Mouse (Mus musculus) limb, embryonic 14.5 days (tissue): ENCODE data around the gene Rps3. TPM values are rescaled to one million over a fixed set of nuclear protein-coding genes. Genes with fewer than 3 reads are reported as not detected.
A peak's percentile ranks its signal among the peaks of the same experiment; 100 is the strongest.

Experiments used
- ATAC-seq: fragments of 200-750 bp; cut with Nextera tagmentation; 2 replicates; pipeline ENCODE4 v1.8.0; 2017; ENCODE audit warnings: low read depth, moderate number of reproducible peaks, moderate TSS enrichment; ENCODE audit not compliant: low FRiP score
- DNase-seq: peaks from one replicate; pipeline ENCODE4 v3.0.0-alpha.2; 2015; ENCODE audit warnings: low spot score
- H3K27ac ChIP-seq: fragments of 300-500 bp; sonication (generic); replicated peaks from 2 replicates; pipeline ENCODE4 v1.5.1; 2014; ENCODE audit warnings: low read depth, mild to moderate bottlenecking, low read length, moderate library complexity, mixed read lengths
- H3K27me3 ChIP-seq: fragments of 300-500 bp; sonication (generic); 2 replicates; pipeline ENCODE4 v1.6.1; 2014; ENCODE audit warnings: low read length, mixed read lengths; ENCODE audit not compliant: control insufficient read depth, insufficient read depth
- H3K36me3 ChIP-seq: fragments of 300-500 bp; sonication (generic); 2 replicates; pipeline ENCODE4 v1.6.1; 2014; ENCODE audit warnings: mild to moderate bottlenecking, low read length, moderate library complexity, mixed read lengths; ENCODE audit not compliant: control insufficient read depth, insufficient read depth
- H3K4me1 ChIP-seq: fragments of 300-500 bp; sonication (generic); 2 replicates; pipeline ENCODE4 v1.6.1; 2014; ENCODE audit warnings: antibody characterized with exemption, low read length, mixed read lengths; ENCODE audit not compliant: control insufficient read depth, insufficient read depth
- H3K4me2 ChIP-seq: fragments of 300-500 bp; sonication (generic); replicated peaks from 2 replicates; pipeline ENCODE4 v1.6.1; 2014; ENCODE audit warnings: low read depth, mild to moderate bottlenecking, low read length, moderate library complexity; ENCODE audit not compliant: severe bottlenecking
- H3K4me3 ChIP-seq: fragments of 300-500 bp; sonication (generic); replicated peaks from 2 replicates; pipeline ENCODE4 v1.5.1; 2014; ENCODE audit warnings: low read length
- H3K9ac ChIP-seq: fragments of 300-500 bp; sonication (generic); 2 replicates; pipeline ENCODE4 v1.6.1; 2014; ENCODE audit warnings: mild to moderate bottlenecking, low read depth, low read length, moderate library complexity; ENCODE audit not compliant: severe bottlenecking
- H3K9me3 ChIP-seq: fragments of 300-500 bp; sonication (generic); 2 replicates; pipeline ENCODE4 v1.6.1; 2016; ENCODE audit warnings: low read length; ENCODE audit not compliant: control insufficient read depth
- POLR2A ChIP-seq: fragments of 200-500 bp; IDR thresholded peaks from 2 replicates; pipeline ENCODE4 v1.8.0; 2012; ENCODE audit warnings: inconsistent platforms, mild to moderate bottlenecking, moderate library complexity, borderline replicate concordance; ENCODE audit not compliant: insufficient read depth, insufficient read length; ENCODE audit errors: extremely low read depth
- WGBS: fragments of 180-500 bp; shearing (Covaris S2); extraction: QIAGEN DNeasy Blood & Tissue Kit; methylation state at CpG from one replicate; pipeline ENCODE4 v1.1.7; 2014; 5-methylcytosine and 5-hydroxymethylcytosine counted together
- polyA plus RNA-seq, 2 experiments: library from polyadenylated mRNA; depleted of rRNA in 1 of 2; stranded (reverse) in 1 of 2; unstranded in 1 of 2; fragments of >200 nt; fragmentation: Nextera tagmentation in 1 of 2; extraction: Ambion mirVana in 1 of 2; gene quantifications; 2 replicates each; pipeline versions ENCODE4 v1.2.1 to v1.2.3; 2012 to 2014

Rps3 gene
- polyA plus RNA-seq (2012; rRNA removed) (1,060 and 1,221 TPM in 2 replicates), polyA plus RNA-seq (2014; fragmentation: Nextera tagmentation; extraction: Ambion mirVana) (903 and 945 TPM in 2 replicates)

GRCm38 (mm10) chr7:99483271-99483923 is at the start of gene Rps3:
Rps3 (minus strand) TSS chr7:99483738.
- Histone ChIP-seq H3K4me3 (peak within 1 kb of the TSS; percentile 89), H3K27me3 (no peaks in the 10 kb centered on the region), H3K9me3 (no peaks in the 10 kb centered on the region), H3K9ac (peak within 1 kb of the TSS; percentile 95), H3K36me3 (peaks cover 40% of the 10 kb centered on the region), H3K4me2 (peak within 1 kb of the TSS; percentile 75), H3K27ac (peak within 1 kb of the TSS; percentile 84), H3K4me1 (peaks cover 16% of the 10 kb centered on the region)
- DNase-seq (peak; percentile 98), ATAC-seq (peak; percentile 97)
- TF ChIP-seq POLR2A = peak; percentile 97; the same call in 1 of the 2 replicates
- WGBS = under 1% methylated on average over 40 of the region's 45 CpGs

GRCm38 (mm10) chr7:99532526-99532925 is 49.0 kb upstream of the Rps3 start:
- no peak for ATAC-seq
- H3K27me3 ChIP-seq = no peaks in the 10 kb centered on the region
- TF ChIP-seq POLR2A = no peak
- no peak for DNase-seq
- no peak overlapping the region for H3K4me3 ChIP-seq
- peaks cover 4% of the 10 kb centered on the region; the same call in 1 of the 2 replicates for H3K4me1 ChIP-seq
- no peaks in the 10 kb centered on the region for H3K36me3 ChIP-seq
- H3K9me3 ChIP-seq = no peaks in the 10 kb centered on the region
- no peak overlapping the region for H3K4me2 ChIP-seq
- no peak overlapping the region for H3K27ac ChIP-seq
- 83% methylated on average over 4 of the region's 4 CpGs for WGBS
- H3K9ac ChIP-seq = no peak overlapping the region

GRCm38 (mm10) chr7:99531408-99531970 is 48.0 kb upstream of the Rps3 start:
- H3K4me2 ChIP-seq = no peak overlapping the region
- ATAC-seq (no peak), DNase-seq (no peak)
- no peaks in the 10 kb centered on the region for H3K36me3 ChIP-seq
- no peak overlapping the region for H3K27ac ChIP-seq
- H3K4me3 ChIP-seq = no peak overlapping the region
- H3K9me3 ChIP-seq = no peaks in the 10 kb centered on the region
- no peaks in the 10 kb centered on the region for H3K27me3 ChIP-seq
- WGBS = 75% methylated on average over 3 of the region's 3 CpGs
- no peak for TF ChIP-seq POLR2A
- H3K9ac ChIP-seq = no peak overlapping the region
- H3K4me1 ChIP-seq = peaks cover 4% of the 10 kb centered on the region; the same call in 1 of the 2 replicates

GRCm38 (mm10) chr7:99529410-99529809 is 45.9 kb upstream of the Rps3 start:
- Histone ChIP-seq H3K4me2 (no peak overlapping the region), H3K27me3 (no peaks in the 10 kb centered on the region), H3K9me3 (no peaks in the 10 kb centered on the region), H3K27ac (no peak overlapping the region), H3K9ac (no peak overlapping the region), H3K4me1 (no peaks in the 10 kb centered on the region), H3K36me3 (no peaks in the 10 kb centered on the region), H3K4me3 (no peak overlapping the region)
- ATAC-seq (no peak), DNase-seq (no peak)
- WGBS = 46% methylated on average over 5 of the region's 5 CpGs
- no peak for TF ChIP-seq POLR2A

- TF ChIP-seq POLR2A = no peak
Observed at GRCm38 (mm10) chr7:99528547-99528946, 45.0 kb upstream of the Rps3 start.

More at GRCm38 (mm10) chr7:99528547-99528946, 45.0 kb upstream of the Rps3 start:
- DNase-seq (no peak), ATAC-seq (no peak)
- no peak overlapping the region for H3K27ac ChIP-seq
- no peak overlapping the region for H3K4me2 ChIP-seq
- H3K27me3 ChIP-seq = no peaks in the 10 kb centered on the region
- no peak overlapping the region for H3K4me3 ChIP-seq
- H3K9ac ChIP-seq = no peak overlapping the region
- H3K9me3 ChIP-seq = no peaks in the 10 kb centered on the region
- H3K4me1 ChIP-seq = no peaks in the 10 kb centered on the region
- 17% methylated on average over 2 of the region's 2 CpGs for WGBS
- no peaks in the 10 kb centered on the region for H3K36me3 ChIP-seq
